Mouse (Mus musculus): ENCODE measurements around the gene Trnp1.
A peak's percentile ranks its signal among the peaks of the same experiment; 100 is the strongest.
"Not testable (repeated sequence)": the region's sequence is repeated elsewhere in the genome, so short reads cannot be mapped to it uniquely, and the experiment has no call there.

Trnp1 gene

DNA sequence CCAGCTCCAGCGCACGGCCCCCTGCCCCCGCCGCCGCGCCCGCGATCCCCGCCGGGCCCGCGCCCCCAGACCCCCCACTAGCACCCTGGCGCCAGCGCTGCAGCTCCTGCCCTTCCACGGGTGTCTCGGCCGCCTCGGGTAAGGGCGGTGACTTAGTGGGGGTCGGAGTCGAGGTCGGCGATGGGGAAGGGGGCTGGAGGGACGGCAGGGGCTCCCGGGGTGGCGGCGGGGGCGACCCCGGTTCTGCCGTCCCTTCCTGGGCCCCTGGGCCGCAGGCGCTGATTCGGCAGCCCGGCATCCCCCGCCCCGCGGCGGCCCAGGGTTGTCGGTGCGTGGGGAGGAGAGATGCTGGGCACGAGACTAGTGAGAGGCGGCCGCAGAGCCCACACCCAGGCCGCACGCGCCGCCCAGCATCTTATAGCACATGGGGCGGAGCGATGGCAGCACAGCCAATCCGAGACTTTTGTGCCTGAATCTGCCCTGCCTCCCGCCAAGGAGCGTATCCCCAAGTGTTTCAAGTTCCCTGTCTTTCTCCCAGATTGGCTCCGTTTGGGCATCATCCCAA, at the start of gene Trnp1:
Trnp1 (minus strand) TSS at position 391 of the 565 bp plus-strand sequence.
- DNase-seq (ENCODE audit: extremely low spot score), result peak; percentile 78

DNA sequence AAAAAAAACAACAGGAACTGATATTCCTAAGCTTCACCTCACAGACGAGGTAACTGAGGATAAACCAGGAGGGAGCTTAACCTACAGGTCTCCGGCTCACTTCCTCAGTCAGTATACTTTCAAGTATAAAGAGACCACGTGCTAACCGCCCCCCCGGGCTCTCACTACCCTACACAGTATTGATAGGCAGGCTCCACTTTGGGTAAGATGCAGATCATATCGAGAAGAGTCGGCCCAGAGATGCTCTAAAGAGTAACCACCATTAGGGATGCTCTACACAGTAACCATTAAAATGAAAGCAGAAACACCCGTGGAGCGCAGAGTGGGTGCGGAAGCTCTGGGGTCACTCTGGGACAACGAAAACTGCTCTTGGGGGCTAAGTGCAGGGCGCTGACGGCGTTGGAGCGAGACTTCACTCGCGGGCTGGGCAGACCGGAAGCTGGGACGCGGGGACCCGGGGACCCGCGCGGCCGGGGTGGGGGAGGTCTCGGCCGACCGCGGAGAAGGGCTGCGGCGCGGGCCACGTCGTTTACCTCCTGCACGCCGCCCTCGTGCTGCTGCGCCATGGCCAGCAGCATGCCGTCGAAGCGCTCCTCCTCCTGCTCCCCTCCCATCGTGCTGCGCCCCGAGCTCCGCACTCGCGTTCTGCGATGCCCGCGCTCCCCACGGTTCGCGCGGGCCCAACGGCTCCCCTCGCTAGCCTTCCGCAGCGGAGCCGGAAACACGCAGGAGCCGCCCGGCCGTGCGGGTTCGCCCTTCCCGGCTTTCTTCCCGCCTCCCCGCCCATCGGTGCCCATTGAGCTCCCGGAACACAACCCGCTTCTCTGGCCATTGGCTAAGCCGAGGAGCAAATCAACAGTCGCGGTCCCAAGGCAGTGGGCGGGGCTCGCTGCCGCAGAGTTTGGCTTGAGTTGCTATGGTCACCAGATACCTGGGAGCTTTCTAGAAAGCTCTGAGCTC, 47.2 kb upstream of the Trnp1 start, which contains the start of gene Nudc:
Nudc (minus strand) TSS at position 725 of the 960 bp plus-strand sequence.
- peak; percentile 96 for DNase-seq (ENCODE audit: extremely low spot score)

GRCm38 (mm10) chr4:133536652-133537051, 38.3 kb upstream of the Trnp1 start:
- no peak for DNase-seq (ENCODE audit: extremely low spot score)

GRCm38 (mm10) chr4:133536081-133536480, 37.7 kb upstream of the Trnp1 start:
- no peak for DNase-seq (ENCODE audit: extremely low spot score)

DNA sequence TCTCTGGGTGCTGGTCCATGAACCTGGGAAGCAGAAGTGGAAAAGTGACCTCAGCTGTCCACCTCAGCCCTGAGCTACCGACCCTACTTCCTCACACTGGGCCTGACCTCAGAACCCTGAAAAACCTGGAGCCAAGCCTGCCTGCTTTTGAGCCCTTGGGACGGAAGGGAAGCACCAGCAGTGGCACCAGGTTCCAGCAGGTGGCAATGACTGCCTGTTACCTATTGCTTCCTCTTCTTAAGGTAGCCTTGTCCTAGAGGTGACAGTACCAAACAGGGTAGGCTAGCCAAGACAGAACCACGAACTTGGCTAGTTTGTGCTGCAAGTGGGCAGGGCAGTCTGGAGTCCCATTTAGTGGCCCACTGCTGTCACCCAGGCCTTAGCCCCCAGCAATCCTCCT, 34.4 kb upstream of the Trnp1 start:
- DNase-seq (ENCODE audit: extremely low spot score), result no peak

- no peak for DNase-seq (ENCODE audit: extremely low spot score)
These were observed 29.4 kb upstream of the Trnp1 start for GRCm38 (mm10) chr4:133527788-133528187.

GRCm38 (mm10) chr4:133521502-133521901, 23.2 kb upstream of the Trnp1 start:
- no peak for DNase-seq (ENCODE audit: extremely low spot score)

DNA sequence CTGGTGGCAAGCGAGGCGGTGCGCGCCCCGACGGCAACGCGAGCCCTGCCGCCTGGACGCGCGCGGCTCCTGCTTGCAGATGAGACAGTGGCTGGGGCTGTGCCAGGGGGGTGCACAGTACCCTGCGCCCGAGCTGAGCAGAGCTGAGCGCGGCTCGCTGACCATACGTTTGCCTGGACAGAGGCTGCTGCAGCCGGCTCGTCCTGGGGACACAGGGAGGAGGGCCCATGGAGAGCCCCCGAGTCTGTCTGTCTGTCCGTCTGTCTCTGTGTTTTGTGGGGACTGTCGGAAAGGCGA, 21.0 kb upstream of the Trnp1 start:
- DNase-seq (ENCODE audit: extremely low spot score), result no peak

DNA sequence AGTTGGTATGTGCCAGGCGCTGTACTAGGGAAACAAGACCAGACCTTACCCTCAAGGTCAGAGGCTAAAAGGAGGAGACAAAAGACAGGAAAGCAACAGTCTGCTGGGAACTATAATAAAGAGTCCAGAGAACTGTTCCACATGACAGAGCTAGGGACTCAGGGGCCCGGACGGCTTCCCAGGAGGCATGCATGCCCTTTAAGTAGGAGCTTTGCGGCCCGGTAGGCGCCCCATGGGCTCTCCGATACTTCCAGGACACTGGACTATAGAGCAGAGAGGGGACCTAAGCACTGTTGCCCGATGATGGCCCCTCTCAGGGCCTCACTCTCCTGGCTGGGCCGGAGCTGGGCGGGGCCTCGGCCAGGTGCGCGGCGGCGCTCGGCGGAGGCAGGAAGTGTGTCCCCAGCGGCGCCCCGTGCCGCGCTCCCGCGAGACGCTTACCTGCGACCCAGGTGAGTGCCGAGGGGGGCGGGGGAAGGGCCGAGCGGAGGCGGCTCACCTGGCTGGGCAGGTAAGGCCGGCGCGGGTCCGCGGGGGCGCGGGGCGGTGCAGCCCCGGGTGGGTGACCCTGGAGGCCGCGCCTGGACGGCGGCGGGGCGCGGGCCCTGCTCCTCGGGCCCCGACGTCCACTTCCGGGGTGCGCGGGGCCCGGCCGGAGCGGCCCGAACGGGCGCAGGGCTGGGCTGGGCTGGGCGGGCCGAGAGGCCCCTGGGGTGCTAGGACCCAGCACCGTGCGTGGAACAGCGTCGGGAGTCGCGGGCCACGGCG, 20.4 kb upstream of the Trnp1 start, which contains the start of gene Kdf1:
Kdf1 (plus strand) TSS at position 363 of the 768 bp plus-strand sequence.
- DNase-seq (ENCODE audit: extremely low spot score), result no peak

DNA sequence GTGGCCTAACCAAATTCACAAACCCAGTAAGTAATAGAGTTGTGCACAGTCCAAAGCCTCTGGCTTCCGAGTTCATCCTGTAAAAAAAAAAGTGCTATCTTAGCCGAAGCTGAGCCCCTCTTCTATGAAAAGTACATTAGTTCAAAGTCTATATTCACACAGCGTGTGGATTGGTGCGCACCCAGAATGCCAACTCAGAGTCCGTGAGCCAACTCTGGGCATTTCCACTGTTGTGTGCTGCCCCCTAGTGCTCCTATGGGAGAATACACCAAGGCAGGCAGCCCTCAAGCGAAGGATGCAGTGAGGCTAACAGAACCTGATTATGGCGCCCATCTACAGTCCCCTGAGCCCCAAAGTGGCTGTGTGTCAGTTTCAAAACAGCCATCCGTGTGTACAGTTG, 14.6 kb upstream of the Trnp1 start:
- DNase-seq (ENCODE audit: extremely low spot score), result peak; percentile 70

DNA sequence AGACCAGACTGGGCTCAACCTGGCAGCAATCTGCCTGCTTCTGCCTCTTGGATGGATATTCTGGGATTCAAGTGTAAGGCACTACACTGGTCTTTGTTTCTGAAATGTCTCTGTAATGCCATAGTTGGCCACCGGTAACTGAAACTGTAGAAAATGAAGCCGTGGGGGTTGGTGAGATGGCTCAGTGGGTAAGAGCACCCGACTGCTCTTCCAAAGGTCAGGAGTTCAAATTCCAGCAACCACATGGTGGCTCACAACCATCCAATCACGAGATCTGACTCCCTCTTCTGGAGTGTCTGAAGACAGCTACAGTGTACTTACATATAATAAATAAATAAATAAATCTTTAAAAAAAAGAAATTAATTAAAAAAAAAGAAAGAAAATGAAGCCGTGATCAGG, 14.2 kb upstream of the Trnp1 start:
- DNase-seq (ENCODE audit: extremely low spot score), result not testable (repeated sequence)

GRCm38 (mm10) chr4:133511050-133511449, 12.7 kb upstream of the Trnp1 start:
- DNase-seq (ENCODE audit: extremely low spot score), result no peak

- no peak for DNase-seq (ENCODE audit: extremely low spot score)
These were observed 10.6 kb upstream of the Trnp1 start for GRCm38 (mm10) chr4:133508990-133509389.

- DNase-seq (ENCODE audit: extremely low spot score), result no peak
These were observed 8.2 kb upstream of the Trnp1 start for GRCm38 (mm10) chr4:133506573-133506972.

DNA sequence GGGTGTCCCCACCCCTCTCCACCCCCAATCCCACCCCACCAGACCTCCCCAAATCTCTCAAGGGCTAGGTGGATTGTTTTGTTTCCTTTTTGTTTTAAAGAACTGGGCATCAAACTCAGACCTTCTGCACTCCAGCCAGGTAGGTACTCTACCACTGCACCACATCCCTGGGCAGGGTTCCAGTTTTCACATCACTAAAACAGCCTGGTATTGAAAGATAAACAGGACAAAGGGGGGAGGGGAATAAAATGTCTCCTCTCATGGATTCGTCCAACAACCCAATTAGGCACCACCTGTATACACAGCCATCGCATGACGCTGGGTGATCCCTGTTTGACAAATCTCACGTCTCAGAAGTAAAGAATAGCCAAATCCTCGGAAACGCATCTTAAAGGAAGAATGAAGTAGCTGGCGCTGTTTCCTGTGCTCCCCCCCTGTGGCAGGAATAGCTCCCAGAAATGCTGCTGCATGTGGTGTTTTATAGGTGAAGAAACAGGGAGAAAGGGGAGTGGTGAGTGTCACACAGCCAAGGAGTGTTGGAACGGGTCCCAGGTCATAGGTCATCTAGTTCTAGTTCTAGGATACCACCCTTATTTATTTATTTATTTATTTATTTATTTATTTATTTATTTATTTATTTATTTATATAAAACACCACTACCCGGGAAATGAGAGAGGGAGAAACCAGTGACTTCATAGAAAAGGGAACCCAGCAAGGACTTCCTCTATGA, 6.6 kb upstream of the Trnp1 start:
- no peak for DNase-seq (ENCODE audit: extremely low spot score)

DNA sequence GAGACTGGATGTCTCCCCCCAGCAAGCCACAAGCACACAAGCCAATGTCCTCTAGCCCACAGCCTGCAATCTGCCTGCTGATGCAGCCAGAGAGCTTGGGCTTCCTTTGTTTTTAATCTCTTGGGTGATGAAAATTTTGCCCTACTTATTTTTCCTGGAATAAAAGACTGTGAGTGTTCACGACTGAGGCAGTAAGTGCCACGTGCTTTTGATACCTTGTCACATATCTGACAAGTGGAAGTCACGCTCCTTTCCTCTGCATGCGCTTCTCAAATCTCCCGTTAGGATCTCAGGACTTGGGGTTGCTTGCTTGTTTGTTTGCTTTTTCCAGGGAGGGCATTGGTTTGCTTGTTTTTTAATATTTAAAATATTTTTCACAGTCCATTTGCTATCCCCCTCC, 6.0 kb upstream of the Trnp1 start:
- no peak for DNase-seq (ENCODE audit: extremely low spot score)

DNA sequence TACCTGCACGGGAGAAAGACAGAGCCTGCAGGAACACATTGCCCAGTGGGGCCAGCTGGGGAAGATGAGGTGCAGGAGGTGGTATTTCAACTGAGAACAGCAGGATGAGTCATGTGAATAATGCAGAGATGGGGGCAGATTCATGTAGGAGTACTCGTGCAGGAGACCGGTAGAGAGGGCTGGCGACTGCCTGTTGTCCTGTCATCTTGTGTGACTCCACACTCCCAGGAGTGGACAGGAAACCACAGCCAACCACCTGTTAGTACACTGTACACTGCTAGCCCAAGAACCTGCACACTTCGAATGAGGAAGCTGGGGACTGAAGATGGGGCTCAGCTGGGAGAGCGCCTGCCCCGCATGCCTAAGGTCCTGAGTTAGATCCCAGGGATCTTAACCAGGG, 3.2 kb upstream of the Trnp1 start:
- no peak for DNase-seq (ENCODE audit: extremely low spot score)

GRCm38 (mm10) chr4:133497461-133498159, 740 bp downstream of the Trnp1 start:
- DNase-seq (ENCODE audit: extremely low spot score), result no peak

DNA sequence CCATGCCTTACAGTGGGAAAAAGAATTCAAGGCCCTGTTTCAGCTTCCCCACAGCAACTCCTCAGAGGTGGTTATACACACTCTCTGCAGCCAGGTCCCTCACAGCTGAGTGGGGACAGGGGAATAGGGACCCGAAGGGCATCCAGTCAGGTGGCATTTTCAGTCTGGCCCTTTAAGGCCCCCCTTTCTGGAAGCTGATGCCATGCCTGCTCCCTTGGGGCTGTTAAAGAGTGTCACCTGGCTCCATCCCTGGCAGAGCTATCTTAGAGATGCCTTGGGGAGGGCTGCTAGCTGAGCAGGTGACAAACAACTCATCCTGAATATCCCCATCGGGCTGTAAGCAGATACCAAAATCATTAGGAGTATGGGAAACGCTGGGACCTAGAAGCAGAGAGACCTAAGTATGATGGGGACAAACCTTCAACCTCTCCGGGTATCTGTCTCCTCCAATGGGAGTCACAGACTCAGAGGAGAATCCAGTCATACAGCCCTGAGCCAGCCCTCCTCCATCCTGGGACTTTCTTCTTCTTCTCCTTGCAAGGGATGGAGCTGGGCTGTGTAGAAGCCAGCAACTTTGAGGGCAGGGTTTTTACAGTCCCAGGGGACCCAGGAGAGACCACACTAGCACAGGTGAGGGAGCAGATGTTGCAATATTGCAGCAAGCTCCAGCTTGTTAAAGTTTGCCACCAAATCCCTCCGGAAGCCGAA, 1.5 kb downstream of the Trnp1 start:
- no peak for DNase-seq (ENCODE audit: extremely low spot score)

DNA sequence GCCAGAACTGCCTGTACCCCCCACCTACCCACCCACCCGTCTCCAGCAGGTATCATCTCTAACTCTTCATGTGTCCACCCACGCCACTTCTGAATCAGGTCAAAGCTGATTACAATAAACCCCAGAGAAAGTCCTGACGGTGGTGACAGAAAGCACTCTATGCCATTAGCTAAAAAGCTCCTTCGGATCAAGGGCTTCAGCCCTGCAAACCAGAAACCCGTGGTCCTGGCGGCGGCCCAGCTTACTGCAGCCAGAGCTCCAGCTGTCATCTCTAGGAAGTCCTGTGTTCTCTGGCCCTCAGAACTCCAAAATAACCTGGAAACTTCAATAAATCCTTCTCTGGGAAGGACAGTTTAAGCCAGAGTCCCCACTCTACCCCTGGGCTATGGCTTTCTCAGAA, 2.6 kb downstream of the Trnp1 start:
- DNase-seq (ENCODE audit: extremely low spot score), result no peak

GRCm38 (mm10) chr4:133494867-133495266, 3.5 kb downstream of the Trnp1 start:
- no peak for DNase-seq (ENCODE audit: extremely low spot score)

Measured in embryo, embryonic 9.5 days (tissue).